Mouse (Mus musculus) C2C12 (cell line): ENCODE measurements around the gene Ehd4.

Experiments
- CEBPB ChIP-seq: IDR thresholded peaks from one replicate; pipeline ENCODE4 v1.6.1; 2011; ENCODE audit warnings: low read depth, mild to moderate bottlenecking, control low read depth, moderate library complexity
- CTCF ChIP-seq: IDR thresholded peaks from one replicate; pipeline ENCODE4 v1.5.1; 2011; ENCODE audit not compliant: control insufficient read depth, insufficient read depth, insufficient read length
- FOSL1 ChIP-seq: IDR thresholded peaks from one replicate; pipeline ENCODE4 v1.8.0; 2011; ENCODE audit warnings: mild to moderate bottlenecking, low read length; ENCODE audit not compliant: poor library complexity, insufficient read depth, severe bottlenecking
- MAX ChIP-seq: IDR thresholded peaks from one replicate; pipeline ENCODE4 v1.6.1; 2011; ENCODE audit warnings: mild to moderate bottlenecking, control low read depth
- MYOD1 ChIP-seq: IDR thresholded peaks from one replicate; pipeline ENCODE4 v1.6.1; 2011; ENCODE audit warnings: low read depth; ENCODE audit not compliant: control insufficient read depth, insufficient read length
- MYOG ChIP-seq: IDR thresholded peaks from one replicate; pipeline ENCODE4 v1.6.1; 2011; ENCODE audit not compliant: control insufficient read depth, insufficient read length; ENCODE audit errors: extremely low read depth
- USF1 ChIP-seq: IDR thresholded peaks from one replicate; pipeline ENCODE4 v1.6.1; 2011; ENCODE audit warnings: low read depth, mild to moderate bottlenecking, control low read depth, moderate library complexity

DNA sequence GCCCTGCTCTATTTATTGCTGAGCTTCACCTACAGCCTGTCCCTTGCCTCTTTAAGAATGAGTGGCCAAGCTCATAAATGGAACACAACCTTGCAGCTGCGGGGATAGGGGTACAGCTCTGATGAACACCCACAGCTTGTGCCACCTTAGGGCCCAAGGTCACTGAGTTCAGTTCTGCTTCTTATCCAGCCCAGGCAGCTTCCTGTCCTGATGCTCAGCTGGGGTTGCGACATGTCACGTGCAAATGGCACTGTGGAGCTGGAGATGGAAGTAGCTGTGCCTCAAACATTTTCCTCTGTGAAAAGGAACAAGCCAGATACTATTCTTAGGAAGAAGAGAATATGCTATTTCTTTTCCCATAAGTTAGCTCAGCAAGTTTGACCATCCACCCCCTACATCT is 54.5 kb downstream of the Ehd4 start:
- TF ChIP-seq CTCF (no peak), MAX (no peak), MYOG (no peak), CEBPB (no peak), USF1 (no peak), FOSL1 (no peak), MYOD1 (no peak)
